Mouse (Mus musculus) kidney, adult 2 months (tissue): ENCODE results near the gene B3galnt2. TPM values are rescaled to one million over a fixed set of nuclear protein-coding genes. Genes with fewer than 3 reads are reported as not detected.
A peak's percentile ranks its signal among the peaks of the same experiment; 100 is the strongest.

ENCODE experiments used
- DNase-seq: peaks from one replicate; pipeline ENCODE4 v3.0.0; 2021
- H3K27ac ChIP-seq: fragments of 200-500 bp; 2 replicates; pipeline ENCODE4 v1.5.1; 2012; ENCODE audit warnings: low read depth, low read length, control low read depth, inconsistent platforms; ENCODE audit not compliant: insufficient read depth
- H3K27me3 ChIP-seq: fragments of 200-500 bp; replicated peaks from 2 replicates; pipeline ENCODE4 v1.6.1; 2012; ENCODE audit warnings: mild to moderate bottlenecking, moderate library complexity, low read length, inconsistent platforms; ENCODE audit not compliant: control insufficient read depth, insufficient read depth
- H3K36me3 ChIP-seq: fragments of 200-500 bp; 2 replicates; pipeline ENCODE4 v1.6.1; 2012; ENCODE audit warnings: mild to moderate bottlenecking, moderate library complexity, low read length, inconsistent platforms; ENCODE audit not compliant: control insufficient read depth, insufficient read depth
- H3K4me1 ChIP-seq: fragments of 200-500 bp; 2 replicates; pipeline ENCODE4 v1.6.1; 2011; ENCODE audit warnings: low read length; ENCODE audit not compliant: control insufficient read depth, insufficient read depth
- H3K4me3 ChIP-seq: fragments of 200-500 bp; 2 replicates; pipeline ENCODE4 v1.5.1; 2011; ENCODE audit warnings: mild to moderate bottlenecking, low read depth, low read length, control low read depth; ENCODE audit not compliant: insufficient read depth
- CTCF ChIP-seq: fragments of 200-500 bp; conservative IDR thresholded peaks from 2 replicates; pipeline ENCODE4 v1.5.1; 2011; ENCODE audit warnings: low read depth, mild to moderate bottlenecking, control low read depth, low read length, moderate library complexity, mixed read lengths; ENCODE audit not compliant: insufficient read depth, insufficient read length
- POLR2A ChIP-seq: fragments of 200-500 bp; IDR thresholded peaks from one replicate; pipeline ENCODE4 v1.6.1; 2011; ENCODE audit warnings: low read depth, low read length, control low read depth
- WGBS: fragments of 180-500 bp; shearing (Covaris S2); methylation state at CpG from one replicate; pipeline ENCODE4 v1.1.7; 2018; 5-methylcytosine and 5-hydroxymethylcytosine counted together
- polyA plus RNA-seq: library from polyadenylated mRNA; depleted of rRNA; stranded (reverse); fragments of >200 nt; gene quantifications from 2 replicates; pipeline ENCODE4 v1.2.3, GENCODE M21; 2012; rRNA removed

B3galnt2 gene
- polyA plus RNA-seq: 17.4 and 25.8 TPM in 2 replicates

DNA sequence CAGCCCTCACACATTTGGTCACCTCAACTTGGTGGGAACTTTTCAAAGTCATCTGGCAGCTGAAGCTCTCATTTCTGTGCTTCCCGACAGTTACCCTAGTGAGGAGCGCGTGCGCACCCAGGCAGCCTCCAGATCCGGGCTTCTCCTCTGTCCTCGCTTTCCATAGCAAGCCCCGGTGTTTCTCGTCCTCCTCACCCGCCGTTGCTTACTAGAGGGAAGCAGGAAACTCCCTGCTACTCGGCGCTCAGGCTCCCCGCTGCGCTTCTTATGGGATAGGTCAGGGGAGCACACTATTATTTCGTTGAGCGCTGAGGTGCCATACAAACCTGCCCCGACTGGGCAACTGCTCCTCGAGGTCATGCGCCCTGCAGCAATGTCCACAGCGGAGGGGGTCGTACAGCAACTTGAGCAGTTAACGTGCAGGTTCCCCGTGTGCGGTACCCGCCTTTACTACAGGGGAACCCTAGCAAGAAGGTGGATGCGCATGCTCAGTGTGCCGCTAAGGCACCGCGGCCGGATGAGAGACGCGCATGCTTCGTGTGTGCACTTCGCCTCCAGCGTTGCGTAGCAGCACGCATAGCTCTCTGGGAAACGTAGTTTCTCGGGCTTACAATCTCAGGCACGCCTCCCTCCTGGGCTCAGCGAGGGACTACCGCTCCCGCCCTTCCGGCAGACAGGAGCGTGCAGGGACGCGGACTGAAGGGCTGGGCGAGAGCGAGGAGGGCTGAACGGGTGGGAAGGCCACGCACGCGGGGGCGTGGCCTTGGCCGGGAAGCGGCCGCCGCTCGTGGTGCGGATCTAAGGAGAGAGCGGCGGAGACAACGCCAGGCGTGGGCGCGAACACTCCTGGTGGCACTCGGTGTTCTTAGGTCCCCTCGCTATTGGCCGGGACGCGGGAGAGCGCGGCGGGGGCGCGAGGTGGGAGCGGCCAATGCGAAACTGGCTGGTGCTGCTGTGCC lies at the start of gene B3galnt2:
Gene B3galnt2, plus strand, starts transcription at position 596 of the 959 bp plus-strand sequence.
- Histone ChIP-seq H3K27me3 (no peaks in the 10 kb centered on the region), H3K4me1 (peaks cover 3% of the 10 kb centered on the region; the same call in 1 of the 2 replicates), H3K36me3 (no peaks in the 10 kb centered on the region), H3K4me3 (peak within 1 kb of the TSS; percentile 74), H3K27ac (peak within 1 kb of the TSS; percentile 36)
- under 1% methylated on average over 78 of the region's 78 CpGs for WGBS
- peak; percentile 99 for DNase-seq
- 0 out of 2 replicates have a peak, but pooled peaks have one; percentile 9 for TF ChIP-seq CTCF
- peak; percentile 93 for TF ChIP-seq POLR2A

GRCm38 (mm10) chr13:13911341-13911740 lies 42.9 kb upstream of the B3galnt2 start:
- H3K4me3 ChIP-seq: no peak overlapping the region
- no peaks in the 10 kb centered on the region for H3K4me1 ChIP-seq
- no peak for DNase-seq
- 49% methylated on average over 2 of the region's 2 CpGs for WGBS
- H3K27ac ChIP-seq: no peak overlapping the region
- no peaks in the 10 kb centered on the region for H3K27me3 ChIP-seq
- TF ChIP-seq POLR2A (no peak), CTCF (no peak)
- H3K36me3 ChIP-seq: no peaks in the 10 kb centered on the region

GRCm38 (mm10) chr13:13919396-13919795 lies 34.9 kb upstream of the B3galnt2 start:
- Histone ChIP-seq H3K4me3 (no peak overlapping the region), H3K4me1 (no peaks in the 10 kb centered on the region), H3K36me3 (no peaks in the 10 kb centered on the region), H3K27ac (no peak overlapping the region), H3K27me3 (no peaks in the 10 kb centered on the region)
- peak; percentile 58 for DNase-seq
- WGBS: 66% methylated on average over 3 of the region's 3 CpGs
- TF ChIP-seq POLR2A: no peak
- no peak for TF ChIP-seq CTCF

GRCm38 (mm10) chr13:13922526-13922925 lies 31.7 kb upstream of the B3galnt2 start:
- DNase-seq: peak; percentile 51
- H3K4me3 ChIP-seq: no peak overlapping the region

DNA sequence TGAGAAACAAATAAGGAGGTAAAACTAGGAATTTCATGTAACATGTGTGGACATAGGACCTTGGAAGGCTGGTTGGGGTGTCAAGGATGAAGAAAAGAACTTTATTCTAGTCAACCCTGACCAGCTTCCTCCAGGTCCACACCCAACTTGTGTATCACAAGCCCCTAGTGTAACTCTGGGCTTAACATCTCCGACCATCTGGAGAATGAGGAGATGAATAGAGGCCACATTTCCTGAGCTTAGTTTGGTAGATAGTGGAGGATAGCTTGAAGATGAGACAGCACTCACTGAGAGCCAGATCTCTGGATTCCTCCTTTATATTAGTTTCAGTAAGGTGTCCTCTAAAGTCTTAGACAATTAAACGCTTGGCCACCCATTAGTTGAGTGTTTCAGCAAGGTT lies 24.3 kb upstream of the B3galnt2 start:
- Histone ChIP-seq H3K27me3 (no peaks in the 10 kb centered on the region), H3K27ac (no peak overlapping the region), H3K36me3 (no peaks in the 10 kb centered on the region), H3K4me3 (no peak overlapping the region), H3K4me1 (no peaks in the 10 kb centered on the region)
- DNase-seq: no peak
- 84% methylated on average over 2 of the region's 2 CpGs for WGBS
- no peak for TF ChIP-seq POLR2A
- TF ChIP-seq CTCF: no peak

More at GRCm38 (mm10) chr13:13922526-13922925, 31.7 kb upstream of the B3galnt2 start:
- TF ChIP-seq POLR2A (no peak), CTCF (no peak)
- H3K4me1 ChIP-seq: no peaks in the 10 kb centered on the region
- H3K27me3 ChIP-seq: no peaks in the 10 kb centered on the region
- H3K36me3 ChIP-seq: no peaks in the 10 kb centered on the region
- H3K27ac ChIP-seq: no peak overlapping the region

GRCm38 (mm10) chr13:13954931-13955330 lies 662 bp downstream of the B3galnt2 start:
- peaks cover 3% of the 10 kb centered on the region; the same call in 1 of the 2 replicates for H3K4me1 ChIP-seq
- H3K4me3 ChIP-seq: peak overlapping the region; percentile 62
- peak overlapping the region; percentile 19 for H3K27ac ChIP-seq
- H3K36me3 ChIP-seq: no peaks in the 10 kb centered on the region
- WGBS: under 1% methylated on average over 29 of the region's 29 CpGs
- TF ChIP-seq POLR2A: no peak
- no peak for TF ChIP-seq CTCF
- peak; percentile 35 for DNase-seq
- H3K27me3 ChIP-seq: no peaks in the 10 kb centered on the region

- WGBS: 28% methylated on average over 4 of the region's 4 CpGs
- Histone ChIP-seq H3K36me3 (no peaks in the 10 kb centered on the region), H3K27me3 (no peaks in the 10 kb centered on the region), H3K4me1 (peaks cover 3% of the 10 kb centered on the region; the same call in 1 of the 2 replicates), H3K4me3 (no peak overlapping the region), H3K27ac (no peak overlapping the region)
- DNase-seq: peak; percentile 66
- no peak for TF ChIP-seq POLR2A
- no peak for TF ChIP-seq CTCF
Measured at GRCm38 (mm10) chr13:13956686-13957085, 2.4 kb downstream of the B3galnt2 start.
